Mouse (Mus musculus) forebrain, embryonic 11.5 days (tissue): ENCODE results near the gene Batf3. TPM values are rescaled to one million over a fixed set of nuclear protein-coding genes. Genes with fewer than 3 reads are reported as not detected.
"Not testable (repeated sequence)": the region's sequence is repeated elsewhere in the genome, so short reads cannot be mapped to it uniquely, and the experiment has no call there.

ENCODE experiments used
- ATAC-seq: fragments of 200-750 bp; cut with Nextera tagmentation; replicated peaks from 2 replicates; pipeline ENCODE4 v1.8.0; 2017; ENCODE audit warnings: moderate TSS enrichment; ENCODE audit not compliant: low FRiP score
- DNase-seq: peaks from one replicate; pipeline ENCODE4 v3.0.0-alpha.2; 2017; ENCODE audit warnings: low spot score
- H3K27ac ChIP-seq: fragments of 300-500 bp; sonication (generic); 2 replicates; pipeline ENCODE4 v1.5.1; 2014; ENCODE audit warnings: low read depth, low read length
- H3K27me3 ChIP-seq: fragments of 300-500 bp; sonication (generic); 2 replicates; pipeline ENCODE4 v1.6.1; 2014; ENCODE audit warnings: mild to moderate bottlenecking, low read length, mixed read lengths; ENCODE audit not compliant: control insufficient read depth, insufficient read depth
- H3K36me3 ChIP-seq: fragments of 300-500 bp; sonication (generic); 2 replicates; pipeline ENCODE4 v1.6.1; 2014; ENCODE audit warnings: mild to moderate bottlenecking, low read length, moderate library complexity, mixed read lengths; ENCODE audit not compliant: control insufficient read depth, insufficient read depth
- H3K4me1 ChIP-seq: fragments of 300-500 bp; sonication (generic); replicated peaks from 2 replicates; pipeline ENCODE4 v1.6.1; 2014; ENCODE audit warnings: low read length, mixed read lengths; ENCODE audit not compliant: control insufficient read depth, insufficient read depth
- H3K4me2 ChIP-seq: fragments of 300-500 bp; sonication (generic); 2 replicates; pipeline ENCODE4 v1.6.1; 2014; ENCODE audit warnings: low read depth, mild to moderate bottlenecking, low read length, moderate library complexity, mixed read lengths; ENCODE audit not compliant: severe bottlenecking
- H3K4me3 ChIP-seq: fragments of 300-500 bp; sonication (generic); 2 replicates; pipeline ENCODE4 v1.5.1; 2014; ENCODE audit warnings: low read depth, low read length
- H3K9ac ChIP-seq: fragments of 300-500 bp; sonication (generic); 2 replicates; pipeline ENCODE4 v1.6.1; 2014; ENCODE audit warnings: low read length
- H3K9me3 ChIP-seq: fragments of 300-500 bp; sonication (generic); 2 replicates; pipeline ENCODE4 v1.6.1; 2016; ENCODE audit warnings: low read length, mixed read lengths; ENCODE audit not compliant: control insufficient read depth
- WGBS: fragments of 180-500 bp; shearing (Covaris S2); extraction: QIAGEN DNeasy Blood & Tissue Kit; methylation state at CpG from one replicate; pipeline ENCODE4 v1.1.7; 2014; 5-methylcytosine and 5-hydroxymethylcytosine counted together
- polyA plus RNA-seq: library from polyadenylated mRNA; unstranded; fragments of >200 nt; fragmentation: Nextera tagmentation; extraction: Ambion mirVana; gene quantifications from 2 replicates; pipeline ENCODE4 v1.2.1, GENCODE M21; 2014

Gene Batf3
- polyA plus RNA-seq, 1 experiment from 2014 or later: 6.0 TPM

DNA sequence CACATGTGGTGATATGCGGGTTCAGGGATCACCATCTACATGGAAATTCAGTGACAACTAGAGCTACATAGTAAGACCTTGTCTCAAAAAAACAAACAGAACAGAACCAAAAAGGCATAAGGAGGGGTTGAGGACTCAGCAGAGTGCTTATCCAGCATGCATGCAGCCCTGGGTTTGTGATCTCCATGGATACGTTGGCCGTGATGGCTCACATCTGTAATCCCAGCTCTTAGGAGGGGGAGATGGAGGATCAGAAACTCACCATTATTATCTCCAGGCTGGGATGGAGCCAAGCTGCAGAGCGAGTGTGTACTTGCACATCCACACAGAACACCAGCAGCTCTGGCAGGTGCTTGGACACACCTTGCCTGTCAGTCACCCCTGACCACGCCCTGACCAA lies 34.6 kb downstream of the Batf3 start:
- Histone ChIP-seq H3K27ac (no peak overlapping the region), H3K9ac (no peak overlapping the region), H3K9me3 (no peaks in the 10 kb centered on the region; the same call in 1 of the 2 replicates), H3K27me3 (no peaks in the 10 kb centered on the region), H3K4me3 (no peak overlapping the region), H3K36me3 (no peaks in the 10 kb centered on the region), H3K4me1 (no peaks in the 10 kb centered on the region), H3K4me2 (no peak overlapping the region)
- ATAC-seq: no peak
- no peak for DNase-seq
- 83% methylated on average over 5 of the region's 5 CpGs for WGBS

DNA sequence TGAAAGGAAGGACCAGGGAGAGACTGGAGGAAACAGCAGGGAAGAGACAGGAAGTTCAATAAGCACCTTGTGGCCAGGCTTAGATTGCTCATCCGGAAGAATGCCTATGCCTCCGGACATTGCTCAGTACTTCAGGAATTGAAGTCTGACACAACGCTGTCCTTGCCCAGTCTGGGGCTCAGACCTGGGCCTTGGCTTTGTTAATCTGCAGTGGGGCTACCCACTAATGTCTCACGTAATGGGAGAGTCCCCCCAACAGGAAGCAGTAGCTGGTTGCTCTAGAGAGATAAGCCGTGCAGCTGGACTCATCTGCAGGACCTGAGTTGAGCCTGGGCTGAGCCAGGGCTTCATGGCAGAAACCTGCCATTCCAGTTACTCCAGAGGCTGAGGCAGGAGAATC lies 35.3 kb downstream of the Batf3 start:
- WGBS: 70% methylated on average over 5 of the region's 5 CpGs
- no peak overlapping the region for H3K4me2 ChIP-seq
- H3K4me1 ChIP-seq: no peaks in the 10 kb centered on the region
- no peaks in the 10 kb centered on the region; the same call in 1 of the 2 replicates for H3K9me3 ChIP-seq
- no peaks in the 10 kb centered on the region for H3K36me3 ChIP-seq
- H3K27me3 ChIP-seq: no peaks in the 10 kb centered on the region
- no peak overlapping the region for H3K27ac ChIP-seq
- DNase-seq: no peak
- H3K4me3 ChIP-seq: no peak overlapping the region
- no peak overlapping the region for H3K9ac ChIP-seq
- no peak for ATAC-seq

DNA sequence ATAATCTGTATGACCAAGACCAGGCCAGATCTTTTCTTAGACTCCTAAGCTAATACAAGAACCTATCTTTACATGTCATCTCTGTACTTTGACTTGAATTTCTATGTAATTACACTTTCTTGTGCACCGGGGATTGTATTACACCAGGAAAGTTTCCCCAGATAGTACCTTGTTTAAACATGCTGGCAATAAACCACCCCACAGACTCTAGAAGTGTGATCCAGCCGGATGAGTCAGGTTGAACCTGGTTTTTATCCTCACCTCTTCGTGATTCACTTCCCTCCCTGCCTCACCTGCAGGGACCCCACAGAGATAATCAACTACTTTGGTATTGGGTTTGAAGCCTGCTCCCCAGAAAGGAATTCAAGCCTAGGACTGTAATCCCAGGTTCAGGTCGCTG lies 37.8 kb downstream of the Batf3 start:
- no peaks in the 10 kb centered on the region for H3K4me1 ChIP-seq
- H3K9me3 ChIP-seq: no peaks in the 10 kb centered on the region
- H3K27ac ChIP-seq: no peak overlapping the region
- no peaks in the 10 kb centered on the region for H3K36me3 ChIP-seq
- no peak overlapping the region for H3K4me3 ChIP-seq
- H3K4me2 ChIP-seq: no peak overlapping the region
- DNase-seq: no peak
- 54% methylated on average over 4 of the region's 4 CpGs for WGBS
- no peak overlapping the region for H3K9ac ChIP-seq
- H3K27me3 ChIP-seq: no peaks in the 10 kb centered on the region
- ATAC-seq: no peak

GRCm38 (mm10) chr1:191138436-191138835 lies 40.8 kb downstream of the Batf3 start:
- Histone ChIP-seq H3K27me3 (no peaks in the 10 kb centered on the region), H3K9me3 (no peaks in the 10 kb centered on the region), H3K9ac (no peak overlapping the region), H3K36me3 (no peaks in the 10 kb centered on the region), H3K27ac (no peak overlapping the region), H3K4me3 (no peak overlapping the region), H3K4me1 (no peaks in the 10 kb centered on the region), H3K4me2 (no peak overlapping the region)
- WGBS: 93% methylated on average over 4 of the region's 4 CpGs
- no peak for ATAC-seq
- DNase-seq: no peak

- H3K9ac ChIP-seq: no peak overlapping the region
- DNase-seq: no peak
- no peak for ATAC-seq
- no peak overlapping the region for H3K4me2 ChIP-seq
- WGBS: 69% methylated on average over 7 of the region's 7 CpGs
- H3K27ac ChIP-seq: no peak overlapping the region
- H3K27me3 ChIP-seq: no peaks in the 10 kb centered on the region
- H3K9me3 ChIP-seq: no peaks in the 10 kb centered on the region
- H3K4me3 ChIP-seq: no peak overlapping the region
- H3K36me3 ChIP-seq: no peaks in the 10 kb centered on the region
- H3K4me1 ChIP-seq: no peaks in the 10 kb centered on the region
Measured at GRCm38 (mm10) chr1:191138874-191139495, 41.3 kb downstream of the Batf3 start.

GRCm38 (mm10) chr1:191140983-191141382 lies 43.3 kb downstream of the Batf3 start:
- Histone ChIP-seq H3K27me3 (no peaks in the 10 kb centered on the region), H3K4me2 (no peak overlapping the region)

DNA sequence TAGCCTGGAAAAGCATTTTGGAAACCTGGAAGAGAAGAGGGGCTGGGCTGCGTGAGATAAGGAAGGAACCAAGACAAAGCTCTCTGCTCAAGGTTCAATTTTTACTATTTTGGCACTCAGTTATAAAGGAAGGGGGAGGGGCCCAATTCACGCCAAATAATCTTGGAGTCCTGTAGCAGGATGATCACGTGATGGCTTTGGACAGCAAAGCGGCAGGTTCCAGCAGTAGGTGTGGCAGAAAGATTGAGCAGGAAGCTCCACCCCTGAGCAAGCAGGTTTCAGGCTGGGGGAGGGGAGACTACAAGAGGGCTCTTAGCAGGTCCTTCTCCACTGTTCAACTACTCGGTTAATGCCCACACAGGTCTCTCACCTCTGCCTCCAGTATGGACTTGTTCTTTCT lies 51.8 kb downstream of the Batf3 start:
- not testable (repeated sequence) for ATAC-seq, H3K27ac ChIP-seq, H3K4me2 ChIP-seq, DNase-seq, H3K36me3 ChIP-seq, H3K27me3 ChIP-seq, H3K9ac ChIP-seq, H3K4me3 ChIP-seq, H3K9me3 ChIP-seq, H3K4me1 ChIP-seq
- 90% methylated on average over 5 of the region's 5 CpGs for WGBS

More at GRCm38 (mm10) chr1:191140983-191141382, 43.3 kb downstream of the Batf3 start:
- Histone ChIP-seq H3K27ac (no peak overlapping the region), H3K9me3 (no peaks in the 10 kb centered on the region), H3K36me3 (no peaks in the 10 kb centered on the region), H3K4me1 (no peaks in the 10 kb centered on the region), H3K4me3 (no peak overlapping the region), H3K9ac (no peak overlapping the region)
- ATAC-seq (no peak), DNase-seq (no peak)
- 90% methylated on average over 8 of the region's 8 CpGs for WGBS

DNA sequence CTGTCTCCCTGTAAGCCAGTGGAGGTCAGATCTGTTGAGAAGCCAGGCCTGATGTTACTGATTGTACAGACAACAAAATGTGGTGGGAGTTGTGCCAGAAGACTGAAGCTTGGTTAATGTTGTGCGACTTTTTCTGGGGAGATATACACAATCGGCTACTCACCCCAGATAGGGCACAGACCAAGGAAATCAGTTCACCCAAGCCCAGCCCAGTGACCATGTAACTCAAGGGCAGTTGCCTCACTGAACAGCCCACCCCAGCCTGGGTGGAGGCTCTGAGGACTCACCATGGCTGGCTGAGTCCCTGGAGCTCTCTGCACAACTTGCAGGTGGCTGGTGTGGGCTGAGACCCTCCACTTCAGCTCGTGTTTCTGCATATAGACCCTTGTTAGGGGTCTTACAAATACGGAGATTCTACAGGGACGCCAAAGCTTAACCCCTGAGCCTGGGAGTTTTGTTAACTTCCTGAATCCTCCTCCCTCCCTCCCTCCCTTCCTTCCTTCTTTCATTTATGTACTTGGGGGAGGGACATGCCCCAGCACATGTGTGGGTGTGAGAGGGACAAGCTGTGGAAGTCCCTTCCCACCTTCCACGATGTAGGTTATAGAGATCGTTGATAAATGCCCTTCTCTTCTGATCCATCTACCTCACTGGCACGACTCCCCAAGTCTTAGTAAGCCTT lies 53.4 kb downstream of the Batf3 start:
- Histone ChIP-seq H3K27me3 (no peaks in the 10 kb centered on the region), H3K4me2 (no peak overlapping the region), H3K36me3 (no peaks in the 10 kb centered on the region), H3K4me1 (no peaks in the 10 kb centered on the region), H3K4me3 (no peak overlapping the region), H3K27ac (no peak overlapping the region), H3K9ac (no peak overlapping the region), H3K9me3 (no peaks in the 10 kb centered on the region)
- no peak for DNase-seq
- WGBS: 78% methylated on average over 8 of the region's 8 CpGs
- ATAC-seq: no peak

DNA sequence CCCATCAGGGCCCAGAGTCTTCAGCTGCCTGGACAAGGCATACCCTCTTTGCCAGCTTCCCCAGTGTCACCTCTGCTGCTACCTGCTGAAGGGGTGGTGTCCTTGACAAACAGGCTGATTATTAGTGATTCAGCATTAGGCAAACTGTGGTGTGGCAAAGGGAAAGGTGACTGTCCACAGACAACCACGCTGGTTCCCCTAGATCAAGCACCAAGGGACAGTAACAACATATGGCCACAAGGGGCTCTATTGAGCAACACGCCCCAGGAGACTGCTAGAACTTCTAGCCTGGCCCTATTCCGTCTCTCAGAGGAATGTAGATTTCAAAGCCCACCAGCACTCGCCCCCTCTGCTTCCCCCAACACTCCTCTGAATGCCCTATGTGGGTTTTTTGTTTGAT lies 55.4 kb downstream of the Batf3 start:
- no peak overlapping the region for H3K27ac ChIP-seq
- WGBS: 15% methylated on average over 4 of the region's 4 CpGs
- H3K4me3 ChIP-seq: no peak overlapping the region
- H3K9ac ChIP-seq: no peak overlapping the region
- no peaks in the 10 kb centered on the region for H3K9me3 ChIP-seq
- DNase-seq: peak; percentile 65
- no peaks in the 10 kb centered on the region for H3K36me3 ChIP-seq
- H3K4me1 ChIP-seq: no peaks in the 10 kb centered on the region
- H3K4me2 ChIP-seq: no peak overlapping the region
- ATAC-seq: peak; percentile 39; the same call in 1 of the 2 replicates
- H3K27me3 ChIP-seq: no peaks in the 10 kb centered on the region
